Mouse (Mus musculus) MEL (cell line): Measurements from ENCODE around the gene Tspo2. TPM values are rescaled to one million over a fixed set of nuclear protein-coding genes. Genes with fewer than 3 reads are reported as not detected.

Experiments used
- DNase-seq: peaks from one replicate; pipeline ENCODE4 v3.0.0; 2011; ENCODE audit warnings: low read depth, low spot score
- H3K27ac ChIP-seq: 2 replicates; pipeline ENCODE4 v1.5.1; 2012; ENCODE audit warnings: low read depth, mild to moderate bottlenecking, control low read depth, low read length, moderate library complexity; ENCODE audit not compliant: control insufficient read depth
- H3K27me3 ChIP-seq, 2 experiments: fragments of 150-350 bp in 1 of 2; sonication (generic) in 1 of 2; 2 replicates each; pipeline ENCODE4 v1.6.1; 2012; ENCODE audit warnings: low read length in 2 of 2, mild to moderate bottlenecking in 2 of 2, improper control_type of control experiment in 1 of 2, moderate library complexity in 1 of 2; ENCODE audit not compliant: insufficient read depth in 2 of 2, control insufficient read depth in 1 of 2
- H3K36me3 ChIP-seq, 2 experiments: 2 replicates each; pipeline ENCODE4 v1.6.1; 2012 to 2014; ENCODE audit warnings: low read length in 2 of 2, improper control_type of control experiment in 1 of 2, inconsistent platforms in 1 of 2, mild to moderate bottlenecking in 1 of 2; ENCODE audit not compliant: insufficient read depth in 2 of 2, control insufficient read depth in 1 of 2
- H3K4me1 ChIP-seq, 2 experiments: fragments of 150-350 bp in 1 of 2; sonication (generic) in 1 of 2; 2 replicates each; pipeline ENCODE4 v1.6.1; 2012; ENCODE audit warnings: low read length in 2 of 2, improper control_type of control experiment in 1 of 2, mild to moderate bottlenecking in 1 of 2; ENCODE audit not compliant: insufficient read depth in 2 of 2, control insufficient read depth in 1 of 2
- H3K4me3 ChIP-seq, 2 experiments: fragments of 150-350 bp in 1 of 2; sonication (generic) in 1 of 2; 2 replicates each; pipeline ENCODE4 v1.5.1; 2012; ENCODE audit warnings: low read depth in 2 of 2, low read length in 2 of 2, mild to moderate bottlenecking in 2 of 2, moderate library complexity in 2 of 2, control low read depth in 1 of 2, improper control_type of control experiment in 1 of 2; ENCODE audit not compliant: control insufficient read depth in 1 of 2, insufficient read depth in 1 of 2
- H3K79me2 ChIP-seq: 2 replicates; pipeline ENCODE4 v1.6.1; 2012; ENCODE audit warnings: mild to moderate bottlenecking, low read length, moderate library complexity; ENCODE audit not compliant: control insufficient read depth, poor library complexity, insufficient read depth
- H3K9ac ChIP-seq: 2 replicates; pipeline ENCODE4 v1.6.1; 2012; ENCODE audit warnings: low read depth, mild to moderate bottlenecking, control low read depth, low read length, moderate library complexity; ENCODE audit not compliant: control insufficient read depth, poor library complexity, severe bottlenecking
- H3K9me3 ChIP-seq: fragments of 150-350 bp; sonication (generic); replicated peaks from 2 replicates; pipeline ENCODE4 v1.6.1; 2012; ENCODE audit warnings: mild to moderate bottlenecking, low read length, improper control_type of control experiment, moderate library complexity; ENCODE audit not compliant: insufficient read depth
- CHD1 ChIP-seq: IDR thresholded peaks from 2 replicates; pipeline ENCODE4 v1.6.1; 2012; ENCODE audit warnings: low read depth, mild to moderate bottlenecking, inconsistent platforms, low read length, improper control_type of control experiment
- CTCF ChIP-seq, 3 experiments: IDR thresholded peaks in 2 of 3; conservative IDR thresholded peaks in 1 of 3; 2 replicates each; pipeline ENCODE4 v1.5.1; 2011 to 2012; ENCODE audit warnings: low read length in 3 of 3, low read depth in 2 of 3, mild to moderate bottlenecking in 2 of 3, improper control_type of control experiment in 1 of 3, inconsistent platforms in 1 of 3, mixed read lengths in 1 of 3, moderate library complexity in 1 of 3; ENCODE audit not compliant: control insufficient read depth in 1 of 3, insufficient read depth in 1 of 3, poor library complexity in 1 of 3, severe bottlenecking in 1 of 3
- E2F4 ChIP-seq: IDR thresholded peaks from 2 replicates; pipeline ENCODE4 v1.6.1; 2011; ENCODE audit warnings: low read depth, low read length, improper control_type of control experiment, borderline replicate concordance
- ELF1 ChIP-seq: IDR thresholded peaks from 2 replicates; pipeline ENCODE4 v1.6.1; 2014; ENCODE audit warnings: low read depth, mild to moderate bottlenecking, inconsistent platforms, low read length, improper control_type of control experiment, moderate library complexity
- EP300 ChIP-seq, 2 experiments: IDR thresholded peaks; 2 replicates each; pipeline ENCODE4 v1.6.1; 2011; ENCODE audit warnings: improper control_type of control experiment in 2 of 2, low read length in 2 of 2, low read depth in 1 of 2, mild to moderate bottlenecking in 1 of 2
- ETS1 ChIP-seq: IDR thresholded peaks from 2 replicates; pipeline ENCODE4 v1.6.1; 2012; ENCODE audit warnings: low read depth, mild to moderate bottlenecking, inconsistent platforms, low read length, improper control_type of control experiment, moderate library complexity
- GABPA ChIP-seq: IDR thresholded peaks from 2 replicates; pipeline ENCODE4 v1.6.1; 2012; ENCODE audit warnings: low read depth, mild to moderate bottlenecking, inconsistent platforms, low read length, improper control_type of control experiment, moderate library complexity
- GATA1 ChIP-seq: IDR thresholded peaks from 2 replicates; pipeline ENCODE4 v1.6.1; 2011; ENCODE audit warnings: low read depth, low read length, improper control_type of control experiment
- KAT2A ChIP-seq: conservative IDR thresholded peaks from 2 replicates; pipeline ENCODE4 v1.6.1; 2012; ENCODE audit warnings: low read depth, low read length, improper control_type of control experiment, inconsistent platforms
- MAFK ChIP-seq: IDR thresholded peaks from 2 replicates; pipeline ENCODE4 v1.6.1; 2011; ENCODE audit warnings: low read depth, mild to moderate bottlenecking, low read length, improper control_type of control experiment, borderline replicate concordance
- MAX ChIP-seq: IDR thresholded peaks from 2 replicates; pipeline ENCODE4 v1.6.1; 2011; ENCODE audit warnings: low read length, improper control_type of control experiment
- MAZ ChIP-seq: IDR thresholded peaks from 2 replicates; pipeline ENCODE4 v1.6.1; 2012; ENCODE audit warnings: low read depth, mild to moderate bottlenecking, inconsistent platforms, low read length, improper control_type of control experiment
- MEF2A ChIP-seq: IDR thresholded peaks from 2 replicates; pipeline ENCODE4 v1.6.1; 2014; ENCODE audit warnings: low read depth, mild to moderate bottlenecking, inconsistent platforms, low read length, improper control_type of control experiment; ENCODE audit not compliant: poor library complexity, insufficient replicate concordance, severe bottlenecking; ENCODE audit errors: extremely low read depth
- MXI1 ChIP-seq: IDR thresholded peaks from 2 replicates; pipeline ENCODE4 v1.6.1; 2011; ENCODE audit warnings: mild to moderate bottlenecking, low read depth, low read length, improper control_type of control experiment
- MYB ChIP-seq: IDR thresholded peaks from 2 replicates; pipeline ENCODE4 v1.6.1; 2011; ENCODE audit warnings: mild to moderate bottlenecking, low read depth, low read length, improper control_type of control experiment
- NELFE ChIP-seq: IDR thresholded peaks from 2 replicates; pipeline ENCODE4 v1.6.1; 2011; ENCODE audit warnings: low read depth, low read length, improper control_type of control experiment
- POLR2A ChIP-seq, 2 experiments: IDR thresholded peaks; 2 replicates each; pipeline ENCODE4 v1.6.1; 2011 to 2012; ENCODE audit warnings: low read length in 2 of 2, mild to moderate bottlenecking in 2 of 2, control low read depth in 1 of 2, improper control_type of control experiment in 1 of 2, low read depth in 1 of 2, moderate library complexity in 1 of 2; ENCODE audit not compliant: control insufficient read depth in 1 of 2, insufficient read depth in 1 of 2, poor library complexity in 1 of 2
- POLR2AphosphoS5 ChIP-seq: IDR thresholded peaks from 2 replicates; pipeline ENCODE4 v1.6.1; 2012; ENCODE audit warnings: low read depth, borderline replicate concordance, mild to moderate bottlenecking, inconsistent platforms, low read length, moderate library complexity, mixed read lengths
- RAD21 ChIP-seq: IDR thresholded peaks from 2 replicates; pipeline ENCODE4 v1.6.1; 2011; ENCODE audit warnings: mild to moderate bottlenecking, low read depth, low read length, improper control_type of control experiment
- RCOR1 ChIP-seq: IDR thresholded peaks from 2 replicates; pipeline ENCODE4 v1.6.1; 2012; ENCODE audit warnings: low read depth, mild to moderate bottlenecking, inconsistent platforms, low read length, improper control_type of control experiment
- SIN3A ChIP-seq: IDR thresholded peaks from 2 replicates; pipeline ENCODE4 v1.6.1; 2012; ENCODE audit warnings: low read length, improper control_type of control experiment, inconsistent platforms
- TCF12 ChIP-seq: IDR thresholded peaks from 2 replicates; pipeline ENCODE4 v1.6.1; 2014; ENCODE audit warnings: low read depth, mild to moderate bottlenecking, inconsistent platforms, low read length, improper control_type of control experiment, moderate library complexity
- USF2 ChIP-seq, 2 experiments: IDR thresholded peaks; 2 replicates each; pipeline ENCODE4 v1.6.1; 2011 to 2012; ENCODE audit warnings: improper control_type of control experiment in 2 of 2, low read length in 2 of 2, borderline replicate concordance in 1 of 2, inconsistent platforms in 1 of 2, low read depth in 1 of 2, mild to moderate bottlenecking in 1 of 2; ENCODE audit not compliant: insufficient read depth in 1 of 2
- ZMIZ1 ChIP-seq: IDR thresholded peaks from 2 replicates; pipeline ENCODE4 v1.6.1; 2012; ENCODE audit warnings: low read depth, mild to moderate bottlenecking, inconsistent platforms, low read length, improper control_type of control experiment, moderate library complexity
- ZNF384 ChIP-seq: IDR thresholded peaks from 2 replicates; pipeline ENCODE4 v1.6.1; 2012; ENCODE audit warnings: low read depth, mild to moderate bottlenecking, inconsistent platforms, low read length, improper control_type of control experiment
- polyA plus RNA-seq, 2 experiments: library from polyadenylated mRNA; stranded (reverse) in 1 of 2; unstranded in 1 of 2; fragments of >175 nt in 1 of 2; fragments of >200 nt in 1 of 2; gene quantifications; 2 replicates each; pipeline versions ENCODE4 v1.2.1 to v1.2.4; 2012; ENCODE audit warnings: low replicate concordance in 2 of 2, low read depth in 1 of 2; ENCODE audit not compliant: insufficient read length in 2 of 2, insufficient read depth in 1 of 2, missing spikeins in 1 of 2
- total RNA-seq: library from RNA; depleted of rRNA; stranded (reverse); fragments of 300-350 nt; gene quantifications from 2 replicates; pipeline ENCODE4 v1.2.3, GENCODE M21; 2012

The Tspo2 gene
- total and polyA plus RNA-seq, 3 experiments: 3.7 to 14.6 TPM; not detected in 1

DNA sequence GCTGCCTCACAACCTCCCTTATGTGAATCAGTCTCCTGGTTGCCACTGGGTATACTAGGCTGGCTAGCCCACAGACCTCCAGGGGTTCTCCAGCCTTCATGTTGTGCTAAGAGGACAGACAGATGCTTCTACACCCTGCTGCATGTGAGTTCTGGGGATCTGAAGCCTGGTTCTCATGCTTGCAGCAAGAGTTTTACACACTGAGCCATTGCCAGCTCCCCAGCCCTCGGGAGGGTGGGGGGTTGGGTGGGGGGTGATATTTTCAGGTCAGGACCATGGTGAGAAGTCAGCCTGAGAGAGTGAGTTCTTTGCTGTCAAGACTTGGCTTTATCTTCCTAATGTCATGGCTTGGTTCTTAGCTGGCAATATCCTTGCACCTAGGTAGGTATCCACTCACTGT, 32.5 kb downstream of the Tspo2 start:
- TF ChIP-seq MAZ (no peak), KAT2A (no peak), ELF1 (no peak), RAD21 (no peak), CTCF (IDR thresholded peaks at IDR 0.05 in 2 of 3, conservative IDR thresholded peaks at IDR 0.05 in 1 of 3; ENCODE audit: control insufficient read depth in 1 of 3, insufficient read depth in 1 of 3, low read depth in 2 of 3, low read length in 3 of 3, poor library complexity in 1 of 3, severe bottlenecking in 1 of 3) (no peak), EP300 (IDR thresholded peaks at IDR 0.05; ENCODE audit: low read depth in 1 of 2, low read length in 2 of 2) (no peak), ZNF384 (no peak), ZMIZ1 (no peak), E2F4 (no peak), MAFK (no peak), MAX (no peak), MYB (no peak), ETS1 (no peak), CHD1 (no peak), USF2 (IDR thresholded peaks at IDR 0.05; ENCODE audit: borderline replicate concordance in 1 of 2, insufficient read depth in 1 of 2, low read depth in 1 of 2, low read length in 2 of 2) (no peak), POLR2A (IDR thresholded peaks at IDR 0.05; ENCODE audit: control insufficient read depth in 1 of 2, insufficient read depth in 1 of 2, low read depth in 1 of 2, low read length in 2 of 2, poor library complexity in 1 of 2) (no peak), MEF2A (no peak)

DNA sequence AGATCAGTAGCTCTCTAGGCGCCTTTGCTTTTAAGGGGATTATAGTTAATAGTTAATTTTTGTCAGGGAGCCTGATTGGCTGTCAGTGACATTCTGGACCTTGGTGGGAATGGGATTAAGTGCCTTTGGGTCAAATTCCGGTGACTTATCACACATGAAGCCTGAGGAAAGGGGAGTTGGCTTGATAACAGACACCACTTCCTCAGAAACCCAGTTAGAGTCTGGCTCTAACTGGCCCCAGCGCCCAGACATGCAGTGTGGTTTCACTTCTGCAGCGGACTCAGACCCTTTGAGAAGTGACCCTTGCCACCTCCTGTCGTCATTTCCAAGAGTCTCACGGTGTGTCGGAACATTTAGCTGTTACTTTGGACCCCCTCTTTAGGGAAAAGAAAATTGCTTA, 33.1 kb downstream of the Tspo2 start:
- Histone ChIP-seq H3K4me1 (peaks cover 11 to 15% of the 10 kb centered on the region in 2 experiments), H3K4me3 (peak overlapping the region; percentile 51 to 59), H3K27ac (peak overlapping the region; percentile 53), H3K9me3 (no peaks in the 10 kb centered on the region), H3K9ac (peak overlapping the region; percentile 52), H3K79me2 (no peaks in the 10 kb centered on the region), H3K27me3 (no peaks in the 10 kb centered on the region), H3K36me3 (peaks cover 0 to 20% of the 10 kb centered on the region in 2 experiments; a peak in 2 of 4 replicates)
- DNase-seq: peak; percentile 60
- no peak for TF ChIP-seq GABPA
- peak; percentile 48; the same call in 1 of the 2 replicates for TF ChIP-seq MYB
- TF ChIP-seq RCOR1: peak; percentile 66
- peak; percentile 65 to 72 for TF ChIP-seq EP300 (IDR thresholded peaks at IDR 0.05; ENCODE audit: low read depth in 1 of 2, low read length in 2 of 2)
- TF ChIP-seq POLR2AphosphoS5: no peak
- peak; percentile 30 for TF ChIP-seq NELFE
- peak; percentile 77 for TF ChIP-seq GATA1
- peak; percentile 51 for TF ChIP-seq MXI1
- peak; percentile 50; the same call in 1 of the 2 replicates for TF ChIP-seq ETS1
- peak; percentile 29; the same call in 1 of the 2 replicates for TF ChIP-seq E2F4
- TF ChIP-seq CTCF (IDR thresholded peaks at IDR 0.05 in 2 of 3, conservative IDR thresholded peaks at IDR 0.05 in 1 of 3; ENCODE audit: control insufficient read depth in 1 of 3, insufficient read depth in 1 of 3, low read depth in 2 of 3, low read length in 3 of 3, poor library complexity in 1 of 3, severe bottlenecking in 1 of 3): no peak
- TF ChIP-seq TCF12: peak; percentile 42; the same call in 1 of the 2 replicates
- TF ChIP-seq MAZ: no peak
- TF ChIP-seq SIN3A: peak; percentile 33

More for the DNA sequence above, 32.5 kb downstream of the Tspo2 start:
- no peak for DNase-seq
- no peaks in the 10 kb centered on the region for H3K79me2 ChIP-seq
- no peaks in the 10 kb centered on the region for H3K9me3 ChIP-seq
- H3K27me3 ChIP-seq: no peaks in the 10 kb centered on the region
- H3K36me3 ChIP-seq: peaks cover 0 to 20% of the 10 kb centered on the region in 2 experiments; a peak in 2 of 4 replicates
- no peak overlapping the region for H3K27ac ChIP-seq
- no peak overlapping the region for H3K9ac ChIP-seq
- peak overlapping the region in 1 of 2 experiments; percentile 59; a peak in 1 of 4 replicates for H3K4me3 ChIP-seq
- H3K4me1 ChIP-seq: peaks cover 11 to 15% of the 10 kb centered on the region in 2 experiments
